16 mouse cellular contexts compared by ENCODE assay signal in genomic region chr2:59169572-59170207, GRCm38 (mm10). TPM values are rescaled to one million over a fixed set of nuclear protein-coding genes. Genes with fewer than 3 reads are reported as not detected.
A peak's percentile ranks its signal among the peaks of the same experiment; 100 is the strongest.
DNase-seq lines count a peak whose midpoint lies in the region; ATAC-seq and TF ChIP-seq lines count a peak whose summit lies in the region.
"Had no signal": no experiment of that assay in that cellular context is flagged by ENCODE, and none has a peak within 500 bp of the region (broad histone marks: within the 10 kb centered on the region; RNA-seq: fewer than 3 reads in every experiment).

No protein-coding gene starts in this region.

- no peak for TF ChIP-seq POLR2A in kidney, adult 2 months (IDR thresholded peaks at IDR 0.05; ENCODE audit: low read depth, low read length)

- WGBS in lung, embryonic 15.5 days = 49% methylated on average over 9 of the region's 9 CpGs
- 30% methylated on average over 9 of the region's 9 CpGs for WGBS in kidney, adult 2 months
- WGBS in kidney, postnatal 0 days = 31% methylated on average over 9 of the region's 9 CpGs
- 45% methylated on average over 9 of the region's 9 CpGs for WGBS in stomach, embryonic 16.5 days

- peak overlapping the region; percentile 26; the same call in 1 of the 2 replicates for H3K4me2 ChIP-seq in lung, embryonic 15.5 days
- no peak overlapping the region; the same call in 1 of the 2 replicates for H3K4me2 ChIP-seq in kidney, postnatal 0 days (ENCODE audit: low read length)
- H3K4me2 ChIP-seq in stomach, embryonic 16.5 days (ENCODE audit: low read depth, low read length) = 0 out of 2 replicates have a peak overlapping the region, but pooled peaks have one; percentile 15
- H3K4me2 ChIP-seq: embryonic facial prominence, embryonic 15.5 days had no signal

- no peak overlapping the region for H3K4me3 ChIP-seq in lung, embryonic 15.5 days
- no peak overlapping the region for H3K4me3 ChIP-seq in kidney, adult 2 months (ENCODE audit: insufficient read depth, low read depth, low read length)
- no peak overlapping the region for H3K4me3 ChIP-seq in kidney, postnatal 0 days (replicated peaks; ENCODE audit: low read depth, low read length)
- H3K4me3 ChIP-seq in stomach, embryonic 16.5 days (replicated peaks; ENCODE audit: low read length) = no peak overlapping the region
- H3K4me3 ChIP-seq: embryonic facial prominence, embryonic 15.5 days; forebrain, embryonic 10.5 days had no signal

- TF ChIP-seq CTCF in kidney, adult 2 months (conservative IDR thresholded peaks at IDR 0.05; ENCODE audit: insufficient read depth, insufficient read length, low read depth, low read length) = no peak
- TF ChIP-seq CTCF in kidney, postnatal 0 days (IDR thresholded peaks at IDR 0.05; ENCODE audit: low read depth) = no peak

- H3K36me3 ChIP-seq in lung, embryonic 15.5 days = no peaks in the 10 kb centered on the region
- no peaks in the 10 kb centered on the region for H3K36me3 ChIP-seq in kidney, adult 2 months (ENCODE audit: control insufficient read depth, insufficient read depth, low read length)
- no peaks in the 10 kb centered on the region for H3K36me3 ChIP-seq in kidney, postnatal 0 days (ENCODE audit: insufficient read depth, low read length)
- no peaks in the 10 kb centered on the region for H3K36me3 ChIP-seq in stomach, embryonic 16.5 days (ENCODE audit: control insufficient read depth, insufficient read depth, low read length)
- H3K36me3 ChIP-seq: embryonic facial prominence, embryonic 15.5 days had no signal

- H3K9me3 ChIP-seq in lung, embryonic 15.5 days = no peaks in the 10 kb centered on the region
- no peaks in the 10 kb centered on the region for H3K9me3 ChIP-seq in kidney, postnatal 0 days (replicated peaks; ENCODE audit: low read length)
- H3K9me3 ChIP-seq in stomach, embryonic 16.5 days (replicated peaks; ENCODE audit: control insufficient read depth, low read length) = no peaks in the 10 kb centered on the region
- H3K9me3 ChIP-seq: embryonic facial prominence, embryonic 15.5 days; forebrain, embryonic 10.5 days; G1E had no signal

- ATAC-seq in lung, embryonic 15.5 days (ENCODE audit: borderline replicate concordance, extremely low read depth, low FRiP score, low TSS enrichment) = no peak
- ATAC-seq in kidney, postnatal 0 days (replicated peaks; ENCODE audit: low FRiP score, low read depth) = peak; percentile 78
- ATAC-seq in stomach, embryonic 16.5 days (ENCODE audit: insufficient read depth, low FRiP score) = no peak
- no peak for ATAC-seq in activated CD4-positive, CD25-positive, alpha-beta regulatory T cell, adult 4 months
- ATAC-seq: midbrain, embryonic 16.5 days had no signal

- H3K9ac ChIP-seq in lung, embryonic 15.5 days = no peak overlapping the region
- H3K9ac ChIP-seq in kidney, postnatal 0 days (ENCODE audit: low read depth, low read length) = no peak overlapping the region
- no peak overlapping the region for H3K9ac ChIP-seq in stomach, embryonic 16.5 days (ENCODE audit: low read length)
- H3K9ac ChIP-seq: embryonic facial prominence, embryonic 15.5 days had no signal

- H3K4me1 ChIP-seq in lung, embryonic 15.5 days = peaks cover 39% of the 10 kb centered on the region
- peaks cover 28% of the 10 kb centered on the region for H3K4me1 ChIP-seq in kidney, adult 2 months (ENCODE audit: control insufficient read depth, insufficient read depth, low read length)
- peaks cover 15% of the 10 kb centered on the region; the same call in 1 of the 2 replicates for H3K4me1 ChIP-seq in kidney, postnatal 0 days (replicated peaks; ENCODE audit: insufficient read depth, low read length)
- peaks cover 30% of the 10 kb centered on the region; the same call in 1 of the 2 replicates for H3K4me1 ChIP-seq in stomach, embryonic 16.5 days (ENCODE audit: control insufficient read depth, insufficient read depth, low read length)

- H3K27me3 ChIP-seq in lung, embryonic 15.5 days = no peaks in the 10 kb centered on the region
- H3K27me3 ChIP-seq in kidney, adult 2 months (replicated peaks; ENCODE audit: control insufficient read depth, insufficient read depth, low read length) = no peaks in the 10 kb centered on the region
- H3K27me3 ChIP-seq in kidney, postnatal 0 days (ENCODE audit: insufficient read depth, low read length) = no peaks in the 10 kb centered on the region
- H3K27me3 ChIP-seq in stomach, embryonic 16.5 days (ENCODE audit: control insufficient read depth, insufficient read depth, low read length) = no peaks in the 10 kb centered on the region
- H3K27me3 ChIP-seq: embryonic facial prominence, embryonic 15.5 days had no signal

- intact Hi-C loops in left cerebral cortex, postnatal 25 days (cut with DNase I) = no loop called here

- H3K27ac ChIP-seq in lung, embryonic 15.5 days = peak overlapping the region; percentile 50; the same call in 1 of the 2 replicates
- H3K27ac ChIP-seq in kidney, adult 2 months (ENCODE audit: insufficient read depth, low read depth, low read length) = peak overlapping the region; percentile 92
- peak overlapping the region; percentile 72 for H3K27ac ChIP-seq in kidney, postnatal 0 days
- H3K27ac ChIP-seq in stomach, embryonic 16.5 days (ENCODE audit: low read length) = peak overlapping the region; percentile 76
- H3K27ac ChIP-seq: embryonic facial prominence, embryonic 15.5 days; forebrain, embryonic 10.5 days had no signal

- DNase-seq in lung, postnatal 14 days = no peak
- peak; percentile 90 for DNase-seq in kidney, adult 2 months
- DNase-seq in kidney, postnatal 0 days (ENCODE audit: low spot score) = peak; percentile 73
- no peak for DNase-seq in layer of hippocampus, adult 9-10 months (ENCODE audit: low spot score)
- DNase-seq in left cerebral cortex, postnatal 25 days (ENCODE audit: low spot score in 2 of 2) = no peak
- DNase-seq: cerebellum, adult 9-11 months; gastrocnemius, postnatal 14 days; right cerebral cortex, adult 18-20 months; thymus, postnatal 4 days had no signal

RNA-seq across cellular contexts. Expression of gene Pkp4, which starts 9.0 kb away (rescaled TPM):
- polyA plus RNA-seq in lung, embryonic 15.5 days (2015; fragmentation: Nextera tagmentation; extraction: Ambion mirVana) = 28.3 and 30.8 TPM in 2 replicates
- polyA plus RNA-seq in kidney, adult 2 months (2012; rRNA removed) = 211 and 242 TPM in 2 replicates
- polyA plus RNA-seq in kidney, postnatal 0 days (2015; fragmentation: Nextera tagmentation; extraction: Ambion mirVana) = 20.2 and 24.1 TPM in 2 replicates
- polyA plus RNA-seq in stomach, embryonic 16.5 days (2015; fragmentation: Nextera tagmentation; extraction: Ambion mirVana) = 30.0 and 32.6 TPM in 2 replicates
- 10 to 100 TPM in 1 of 2 experiments, 1 to 10 TPM in 1; 9.4 to 12.0 TPM for polyA plus RNA-seq in activated CD4-positive, CD25-positive, alpha-beta regulatory T cell, adult 4 months (2017; shearing (Covaris generic))
- 100 to 1,000 TPM; 199 to 207 TPM for total RNA-seq in left cerebral cortex, postnatal 25 days (2021)

RNA-seq across cellular contexts. Expression of gene Ccdc148, which starts 9.2 kb away (rescaled TPM):
- polyA plus RNA-seq in lung, embryonic 15.5 days (2015; fragmentation: Nextera tagmentation; extraction: Ambion mirVana) = 1.6 and 2.0 TPM in 2 replicates
- polyA plus RNA-seq in kidney, adult 2 months (2012; rRNA removed) = 0.90 and 1.0 TPM in 2 replicates
- polyA plus RNA-seq in kidney, postnatal 0 days (2015; fragmentation: Nextera tagmentation; extraction: Ambion mirVana) = 1.9 and 2.5 TPM in 2 replicates
- polyA plus RNA-seq in stomach, embryonic 16.5 days (2015; fragmentation: Nextera tagmentation; extraction: Ambion mirVana) = 0.93 and 1.4 TPM in 2 replicates
- 1 to 10 TPM in 1 of 2 experiments, under 1 TPM in 1; 0.86 to 1.1 TPM for polyA plus RNA-seq in activated CD4-positive, CD25-positive, alpha-beta regulatory T cell, adult 4 months (2017; shearing (Covaris generic))
- total RNA-seq in left cerebral cortex, postnatal 25 days (2021) = 10 to 100 TPM; 11.9 to 12.4 TPM
- polyA plus RNA-seq: G1E had no signal

Comparison
In these comparisons a context has a peak if more than half of its experiments do, and no peak if none do; other contexts are left out.
1. DNase-seq: peak in kidney, adult 2 months (single experiment) and kidney, postnatal 0 days (single experiment); none in lung, postnatal 14 days (single experiment), layer of hippocampus, adult 9-10 months (single experiment) and left cerebral cortex, postnatal 25 days (0 of 2).
2. Peak in every context shown above with its lines, with median percentiles within 50 percentile points of each other: H3K27ac ChIP-seq.